Mouse (Mus musculus) testis, adult 2 months (tissue): ENCODE measurements around the gene Cyb561d1. TPM values are rescaled to one million over a fixed set of nuclear protein-coding genes. Genes with fewer than 3 reads are reported as not detected.

Source experiments
- H3K27ac ChIP-seq: fragments of 200-500 bp; 2 replicates; pipeline ENCODE4 v1.5.1; 2012; ENCODE audit warnings: low read depth, low read length; ENCODE audit not compliant: control insufficient read depth, insufficient read depth
- H3K27me3 ChIP-seq: fragments of 200-500 bp; 2 replicates; pipeline ENCODE4 v1.6.1; 2012; ENCODE audit warnings: mild to moderate bottlenecking, low read length, moderate library complexity; ENCODE audit not compliant: control insufficient read depth, insufficient read depth
- H3K36me3 ChIP-seq: fragments of 200-500 bp; 2 replicates; pipeline ENCODE4 v1.6.1; 2012; ENCODE audit warnings: mild to moderate bottlenecking, low read length; ENCODE audit not compliant: control insufficient read depth, insufficient read depth
- H3K4me1 ChIP-seq: fragments of 200-500 bp; 2 replicates; pipeline ENCODE4 v1.6.1; 2012; ENCODE audit warnings: low read length; ENCODE audit not compliant: control insufficient read depth, insufficient read depth
- H3K4me3 ChIP-seq: fragments of 200-500 bp; 2 replicates; pipeline ENCODE4 v1.5.1; 2012; ENCODE audit warnings: low read depth, mild to moderate bottlenecking, low read length, moderate library complexity, mixed read lengths; ENCODE audit not compliant: control insufficient read depth
- CTCF ChIP-seq: fragments of 200-500 bp; IDR thresholded peaks from 2 replicates; pipeline ENCODE4 v1.5.1; 2012; ENCODE audit warnings: low read depth, mild to moderate bottlenecking, inconsistent platforms, low read length, moderate library complexity; ENCODE audit not compliant: control insufficient read depth, insufficient read depth, insufficient replicate concordance
- POLR2A ChIP-seq: fragments of 200-500 bp; IDR thresholded peaks from 2 replicates; pipeline ENCODE4 v1.6.1; 2012; ENCODE audit warnings: low read depth, mild to moderate bottlenecking, inconsistent platforms, low read length, moderate library complexity; ENCODE audit not compliant: control insufficient read depth
- polyA plus RNA-seq: library from polyadenylated mRNA; depleted of rRNA; stranded (reverse); fragments of >200 nt; gene quantifications from 2 replicates; pipeline ENCODE4 v1.2.3, GENCODE M21; 2012

The Cyb561d1 gene
- polyA plus RNA-seq, 1 experiment = 2.2 TPM

- peaks cover 7% of the 10 kb centered on the region for H3K4me1 ChIP-seq
- H3K36me3 ChIP-seq = no peaks in the 10 kb centered on the region
- no peak for TF ChIP-seq CTCF
- no peak for TF ChIP-seq POLR2A
- no peak overlapping the region for H3K4me3 ChIP-seq
- H3K27me3 ChIP-seq = no peaks in the 10 kb centered on the region
- H3K27ac ChIP-seq = no peak overlapping the region
Observed at GRCm38 (mm10) chr3:108188716-108189490, 12.1 kb downstream of the Cyb561d1 start.

DNA sequence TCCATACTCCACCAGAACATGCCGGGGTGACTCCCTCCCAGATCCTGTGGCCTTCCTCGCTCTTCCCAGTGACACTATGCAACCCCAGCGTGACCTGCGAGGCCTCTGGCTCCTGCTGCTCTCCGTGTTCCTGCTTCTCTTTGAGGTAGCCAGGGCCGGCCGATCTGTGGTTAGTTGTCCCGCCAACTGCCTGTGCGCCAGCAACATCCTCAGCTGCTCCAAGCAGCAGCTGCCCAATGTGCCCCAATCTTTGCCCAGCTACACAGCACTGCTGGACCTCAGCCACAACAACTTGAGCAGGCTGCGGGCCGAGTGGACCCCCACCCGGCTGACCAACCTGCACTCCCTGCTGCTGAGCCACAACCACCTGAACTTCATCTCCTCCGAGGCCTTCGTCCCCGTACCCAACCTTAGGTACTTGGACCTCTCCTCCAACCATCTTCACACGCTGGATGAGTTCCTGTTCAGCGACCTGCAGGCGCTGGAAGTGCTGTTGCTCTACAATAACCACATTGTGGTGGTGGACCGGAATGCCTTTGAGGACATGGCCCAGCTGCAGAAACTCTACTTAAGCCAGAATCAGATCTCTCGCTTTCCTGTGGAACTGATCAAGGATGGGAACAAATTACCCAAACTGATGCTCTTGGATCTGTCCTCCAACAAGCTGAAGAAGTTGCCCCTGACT lies 13.8 kb downstream of the Cyb561d1 start:
- Histone ChIP-seq H3K36me3 (no peaks in the 10 kb centered on the region), H3K27me3 (no peaks in the 10 kb centered on the region), H3K27ac (no peak overlapping the region), H3K4me1 (peaks cover 7% of the 10 kb centered on the region), H3K4me3 (no peak overlapping the region)
- TF ChIP-seq POLR2A (no peak), CTCF (no peak)

DNA sequence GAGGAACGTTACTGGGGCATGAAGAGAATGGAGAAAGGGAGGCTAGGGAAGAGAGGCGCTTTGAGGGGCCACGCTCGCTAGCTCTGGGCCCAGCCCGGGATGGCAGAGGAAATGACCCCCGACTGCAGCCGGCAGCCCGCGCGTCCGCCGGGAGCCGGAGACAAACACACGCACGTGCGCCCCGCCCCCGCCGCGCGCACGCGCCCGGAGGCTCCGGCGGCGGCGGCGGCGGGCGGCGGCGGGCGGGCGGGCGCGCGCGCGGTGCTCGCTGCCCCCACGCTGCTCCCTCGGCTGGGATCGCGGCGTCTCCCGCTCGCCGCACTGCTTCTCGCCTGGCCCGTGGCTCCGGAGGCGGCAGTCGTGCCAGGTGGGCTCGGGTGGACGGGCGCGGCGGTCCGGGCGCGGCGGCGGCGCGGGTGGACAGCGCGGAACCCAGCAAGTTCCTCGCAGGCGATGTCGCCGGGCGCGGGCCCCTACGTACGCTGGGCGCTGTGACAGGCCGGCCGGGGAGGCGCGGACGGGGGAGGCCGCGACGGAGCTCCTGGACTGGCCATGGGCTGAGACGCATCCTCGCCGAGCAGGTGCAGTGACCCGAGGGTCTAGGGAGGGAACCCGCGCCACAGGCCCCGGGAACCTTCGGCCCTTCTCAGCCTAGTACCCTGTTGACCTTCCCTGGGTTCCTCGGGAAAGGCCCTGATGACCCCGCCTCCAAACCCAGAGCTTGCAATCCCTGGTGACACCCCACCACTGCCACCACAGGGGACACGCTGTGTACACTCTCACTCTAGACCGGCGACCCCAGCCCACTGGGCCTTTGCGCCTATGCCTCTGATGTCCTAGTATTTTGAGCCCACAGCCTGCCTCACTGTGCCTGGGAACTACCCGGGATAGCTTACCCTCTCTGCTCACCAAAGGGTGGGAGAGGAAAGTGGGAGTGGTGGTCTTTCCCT lies 14.6 kb downstream of the Cyb561d1 start, which contains the start of gene Amigo1:
Gene Amigo1 (plus strand): TSS at position 238 of the 950 bp plus-strand sequence.
- H3K4me1 ChIP-seq = peaks cover 7% of the 10 kb centered on the region
- TF ChIP-seq POLR2A (no peak), CTCF (no peak)
- no peaks in the 10 kb centered on the region for H3K27me3 ChIP-seq
- peak within 1 kb of the TSS; percentile 80 for H3K4me3 ChIP-seq
- H3K27ac ChIP-seq = no peak within 1 kb of the TSS
- no peaks in the 10 kb centered on the region for H3K36me3 ChIP-seq

DNA sequence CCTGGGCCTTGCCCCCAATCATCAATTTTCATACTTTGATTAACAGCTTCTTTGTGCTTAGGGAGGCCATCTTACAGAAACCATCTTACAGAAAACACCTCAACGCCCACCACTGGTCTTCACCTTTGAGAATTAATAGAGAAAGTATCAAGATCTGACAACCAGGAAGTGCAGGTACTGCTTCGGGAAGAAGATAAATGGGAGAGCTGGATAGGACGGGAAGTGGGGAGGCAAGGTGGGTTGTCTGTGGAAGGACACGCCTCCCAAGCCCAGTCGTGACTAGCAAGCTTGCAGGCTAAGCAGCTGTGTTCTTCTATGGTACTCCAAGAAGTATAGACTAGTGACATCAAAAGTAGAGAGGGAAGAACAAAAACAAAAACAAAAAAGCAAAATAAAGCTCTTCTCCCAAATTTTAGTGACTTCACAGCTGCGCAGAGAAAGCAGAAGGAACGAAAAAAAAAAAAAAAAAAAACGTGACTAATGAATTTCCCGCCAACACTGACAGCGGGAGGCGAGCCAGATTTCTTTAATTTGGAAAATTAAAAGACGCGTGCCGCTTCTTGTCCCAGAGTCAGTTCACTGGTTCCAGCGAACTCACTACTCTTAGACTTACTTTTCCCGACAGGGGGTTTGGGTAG lies 15.4 kb downstream of the Cyb561d1 start:
- TF ChIP-seq CTCF (no peak), POLR2A (no peak)
- no peaks in the 10 kb centered on the region for H3K36me3 ChIP-seq
- H3K27me3 ChIP-seq = no peaks in the 10 kb centered on the region
- no peak overlapping the region for H3K27ac ChIP-seq
- peak overlapping the region; percentile 80 for H3K4me3 ChIP-seq
- peaks cover 7% of the 10 kb centered on the region for H3K4me1 ChIP-seq

DNA sequence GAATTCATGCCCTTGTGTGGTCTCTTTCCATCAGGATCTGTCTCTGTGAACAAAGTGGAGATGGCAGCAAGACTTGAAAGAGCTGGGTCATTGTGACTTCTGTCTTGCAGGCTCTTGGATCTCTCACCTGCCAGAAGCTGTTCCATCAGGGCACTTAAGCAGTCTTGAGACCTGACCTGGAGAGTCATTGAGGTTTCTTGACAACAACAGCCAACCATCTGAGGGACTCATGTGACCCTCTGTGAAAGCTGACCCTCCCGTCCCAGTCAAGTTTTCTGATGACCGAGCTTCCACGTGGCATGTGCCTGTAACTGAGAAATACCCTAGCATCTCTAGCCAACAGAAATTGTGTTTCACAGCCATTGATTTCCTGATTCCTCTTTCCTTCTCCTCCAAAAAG lies 16.3 kb downstream of the Cyb561d1 start:
- H3K36me3 ChIP-seq = no peaks in the 10 kb centered on the region
- no peak overlapping the region for H3K27ac ChIP-seq
- H3K4me1 ChIP-seq = peaks cover 7% of the 10 kb centered on the region
- TF ChIP-seq POLR2A (no peak), CTCF (no peak)
- H3K4me3 ChIP-seq = no peak overlapping the region
- H3K27me3 ChIP-seq = no peaks in the 10 kb centered on the region

DNA sequence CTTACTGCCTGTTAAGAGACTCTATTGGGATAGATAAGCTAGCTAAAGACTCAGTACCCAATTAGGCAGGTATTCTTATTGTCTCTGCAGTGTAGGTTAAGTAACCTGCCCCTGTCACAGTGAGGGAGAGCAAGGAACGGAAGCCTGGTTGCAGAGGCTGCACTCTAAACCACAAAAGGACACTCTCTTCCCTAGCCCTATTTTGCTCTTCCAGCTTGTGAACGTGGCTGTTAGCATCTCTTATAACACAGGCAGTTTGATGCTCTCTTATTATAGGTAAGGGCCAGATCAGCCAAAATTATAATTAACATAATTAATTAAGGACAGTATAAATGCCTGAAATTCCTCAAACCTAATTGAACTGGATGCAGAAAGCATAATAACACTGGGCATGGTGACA lies 20.5 kb downstream of the Cyb561d1 start:
- TF ChIP-seq POLR2A = no peak
- no peak for TF ChIP-seq CTCF
- H3K4me1 ChIP-seq = no peaks in the 10 kb centered on the region; the same call in 1 of the 2 replicates

More for the DNA sequence above, 20.5 kb downstream of the Cyb561d1 start:
- H3K36me3 ChIP-seq = no peaks in the 10 kb centered on the region
- no peak overlapping the region for H3K27ac ChIP-seq
- H3K4me3 ChIP-seq = no peak overlapping the region
- H3K27me3 ChIP-seq = no peaks in the 10 kb centered on the region
